Mouse (Mus musculus) forebrain, embryonic 12.5 days (tissue): ENCODE results near the gene Cyp4v3. TPM values are rescaled to one million over a fixed set of nuclear protein-coding genes. Genes with fewer than 3 reads are reported as not detected.

Experiments used
- ATAC-seq: fragments of 200-750 bp; cut with Nextera tagmentation; 2 replicates; pipeline ENCODE4 v1.8.0; 2017; ENCODE audit warnings: moderate TSS enrichment; ENCODE audit not compliant: low FRiP score
- H3K27ac ChIP-seq: fragments of 300-500 bp; sonication (generic); 2 replicates; pipeline ENCODE4 v1.5.1; 2016; ENCODE audit warnings: mild to moderate bottlenecking
- H3K27me3 ChIP-seq: fragments of 300-500 bp; sonication (generic); 2 replicates; pipeline ENCODE4 v1.6.1; 2016; ENCODE audit warnings: mild to moderate bottlenecking
- H3K36me3 ChIP-seq: fragments of 300-500 bp; sonication (generic); replicated peaks from 2 replicates; pipeline ENCODE4 v1.6.1; 2016; ENCODE audit warnings: mild to moderate bottlenecking
- H3K4me1 ChIP-seq: fragments of 300-500 bp; sonication (generic); 2 replicates; pipeline ENCODE4 v1.6.1; 2016
- H3K4me2 ChIP-seq: fragments of 300-500 bp; sonication (generic); 2 replicates; pipeline ENCODE4 v1.6.1; 2016; ENCODE audit warnings: mild to moderate bottlenecking, moderate library complexity
- H3K4me3 ChIP-seq: fragments of 300-500 bp; sonication (generic); replicated peaks from 2 replicates; pipeline ENCODE4 v1.5.1; 2016; ENCODE audit warnings: mild to moderate bottlenecking
- H3K9ac ChIP-seq: fragments of 300-500 bp; sonication (generic); 2 replicates; pipeline ENCODE4 v1.6.1; 2016; ENCODE audit warnings: mild to moderate bottlenecking
- H3K9me3 ChIP-seq: fragments of 300-500 bp; sonication (generic); 2 replicates; pipeline ENCODE4 v1.6.1; 2016
- WGBS: fragments of 180-500 bp; shearing (Covaris S2); methylation state at CpG from one replicate; pipeline ENCODE4 v1.1.7; 2016; 5-methylcytosine and 5-hydroxymethylcytosine counted together
- polyA plus RNA-seq: library from polyadenylated mRNA; unstranded; fragments of >200 nt; fragmentation: Nextera tagmentation; extraction: Ambion mirVana; gene quantifications from 2 replicates; pipeline ENCODE4 v1.2.1, GENCODE M21; 2016

Cyp4v3 gene
- polyA plus RNA-seq, 1 experiment from 2014 or later, result 1.00 TPM

- Histone ChIP-seq H3K27me3 (no peaks in the 10 kb centered on the region), H3K27ac (no peak overlapping the region), H3K4me1 (no peaks in the 10 kb centered on the region), H3K9me3 (no peaks in the 10 kb centered on the region), H3K4me3 (no peak overlapping the region), H3K9ac (no peak overlapping the region), H3K4me2 (no peak overlapping the region), H3K36me3 (no peaks in the 10 kb centered on the region)
- WGBS, result 90% methylated on average over 4 of the region's 4 CpGs
- no peak for ATAC-seq
Measured at GRCm38 (mm10) chr8:45264918-45265317, 68.1 kb downstream of the Cyp4v3 start.

GRCm38 (mm10) chr8:45262851-45263250, 70.2 kb downstream of the Cyp4v3 start:
- Histone ChIP-seq H3K4me3 (no peak overlapping the region), H3K27me3 (no peaks in the 10 kb centered on the region), H3K4me2 (no peak overlapping the region), H3K27ac (no peak overlapping the region), H3K9me3 (no peaks in the 10 kb centered on the region), H3K36me3 (no peaks in the 10 kb centered on the region), H3K4me1 (no peaks in the 10 kb centered on the region), H3K9ac (no peak overlapping the region)
- ATAC-seq, result no peak
- WGBS, result 87% methylated on average over 3 of the region's 3 CpGs

- no peaks in the 10 kb centered on the region for H3K9me3 ChIP-seq
- H3K4me1 ChIP-seq, result no peaks in the 10 kb centered on the region
- H3K36me3 ChIP-seq, result no peaks in the 10 kb centered on the region
- no peak within 1 kb of the TSS for H3K4me2 ChIP-seq
- no peak within 1 kb of the TSS for H3K4me3 ChIP-seq
- ATAC-seq, result no peak
- WGBS, result 88% methylated on average over 10 of the region's 10 CpGs
- H3K9ac ChIP-seq, result no peak within 1 kb of the TSS
- no peak within 1 kb of the TSS for H3K27ac ChIP-seq
- H3K27me3 ChIP-seq, result no peaks in the 10 kb centered on the region
Measured at GRCm38 (mm10) chr8:45261920-45262319, 71.1 kb downstream of the Cyp4v3 start, which contains the start of gene F11. Gene F11, minus strand, starts transcription at chr8:45262031.

- Histone ChIP-seq H3K27ac (no peak overlapping the region), H3K9me3 (no peaks in the 10 kb centered on the region), H3K9ac (no peak overlapping the region), H3K4me2 (no peak overlapping the region), H3K36me3 (no peaks in the 10 kb centered on the region), H3K4me1 (no peaks in the 10 kb centered on the region), H3K4me3 (no peak overlapping the region), H3K27me3 (no peaks in the 10 kb centered on the region)
- ATAC-seq, result no peak
- 78% methylated on average over 8 of the region's 8 CpGs for WGBS
Measured at GRCm38 (mm10) chr8:45258421-45258820, 74.6 kb downstream of the Cyp4v3 start.

GRCm38 (mm10) chr8:45255040-45255439, 78.0 kb downstream of the Cyp4v3 start:
- WGBS, result 87% methylated on average over 12 of the region's 12 CpGs
- Histone ChIP-seq H3K4me1 (no peaks in the 10 kb centered on the region), H3K9ac (no peak overlapping the region), H3K9me3 (no peaks in the 10 kb centered on the region), H3K27ac (no peak overlapping the region), H3K4me2 (no peak overlapping the region), H3K36me3 (no peaks in the 10 kb centered on the region), H3K27me3 (no peaks in the 10 kb centered on the region), H3K4me3 (no peak overlapping the region)
- ATAC-seq, result no peak

Other genes with a start within 250 kb of the Cyp4v3 start
- not detected in 2 replicates for gene F11, start 71.2 kb downstream of the Cyp4v3 start, polyA plus RNA-seq
- gene Klkb1, start 38.4 kb downstream of the Cyp4v3 start, polyA plus RNA-seq, result 0.04 TPM in 1 of 2 replicates, not detected in the other
- not detected in 2 replicates for gene Gm45753, start 24.8 kb downstream of the Cyp4v3 start, polyA plus RNA-seq
- 5.7 and 7.4 TPM in 2 replicates for gene Fam149a, start 49.1 kb upstream of the Cyp4v3 start, polyA plus RNA-seq
- gene Tlr3, start 77.9 kb upstream of the Cyp4v3 start, polyA plus RNA-seq, result 1.1 and 1.6 TPM in 2 replicates
- 113 and 115 TPM in 2 replicates for gene Sorbs2, start 174.6 kb upstream of the Cyp4v3 start, polyA plus RNA-seq